Mouse (Mus musculus) hindbrain, embryonic 14.5 days (tissue): ENCODE data around the gene Gimap1. TPM values are rescaled to one million over a fixed set of nuclear protein-coding genes. Genes with fewer than 3 reads are reported as not detected.

Experiments
- ATAC-seq: fragments of 200-750 bp; cut with Nextera tagmentation; 2 replicates; pipeline ENCODE4 v1.8.0; 2017; ENCODE audit warnings: moderate number of reproducible peaks, mild to moderate bottlenecking, moderate TSS enrichment, moderate library complexity; ENCODE audit not compliant: low FRiP score
- DNase-seq: peaks from one replicate; pipeline ENCODE4 v3.0.0-alpha.2; 2015; ENCODE audit warnings: low spot score
- H3K27ac ChIP-seq: fragments of 300-500 bp; sonication (generic); 2 replicates; pipeline ENCODE4 v1.5.1; 2014; ENCODE audit warnings: mild to moderate bottlenecking, moderate library complexity
- H3K27me3 ChIP-seq: fragments of 300-500 bp; sonication (generic); 2 replicates; pipeline ENCODE4 v1.6.1; 2014; ENCODE audit warnings: mild to moderate bottlenecking, low read length, mixed read lengths; ENCODE audit not compliant: control insufficient read depth, insufficient read depth
- H3K36me3 ChIP-seq: fragments of 300-500 bp; sonication (generic); replicated peaks from 2 replicates; pipeline ENCODE4 v1.6.1; 2014; ENCODE audit not compliant: control insufficient read depth, insufficient read depth
- H3K4me1 ChIP-seq: fragments of 300-500 bp; sonication (generic); replicated peaks from 2 replicates; pipeline ENCODE4 v1.6.1; 2014; ENCODE audit warnings: antibody characterized with exemption, low read length, mixed read lengths; ENCODE audit not compliant: control insufficient read depth, insufficient read depth
- H3K4me2 ChIP-seq: fragments of 300-500 bp; sonication (generic); replicated peaks from 2 replicates; pipeline ENCODE4 v1.6.1; 2014; ENCODE audit warnings: mild to moderate bottlenecking, moderate library complexity
- H3K4me3 ChIP-seq: fragments of 300-500 bp; sonication (generic); replicated peaks from 2 replicates; pipeline ENCODE4 v1.5.1; 2014; ENCODE audit warnings: mild to moderate bottlenecking, low read length
- H3K9ac ChIP-seq: fragments of 300-500 bp; sonication (generic); 2 replicates; pipeline ENCODE4 v1.6.1; 2014
- H3K9me3 ChIP-seq: fragments of 300-500 bp; sonication (generic); 2 replicates; pipeline ENCODE4 v1.6.1; 2016; ENCODE audit warnings: low read length; ENCODE audit not compliant: control insufficient read depth
- WGBS: fragments of 180-500 bp; shearing (Covaris S2); extraction: QIAGEN DNeasy Blood & Tissue Kit; methylation state at CpG from one replicate; pipeline ENCODE4 v1.1.7; 2014; 5-methylcytosine and 5-hydroxymethylcytosine counted together
- polyA plus RNA-seq: library from polyadenylated mRNA; unstranded; fragments of >200 nt; fragmentation: Nextera tagmentation; extraction: Ambion mirVana; gene quantifications from 2 replicates; pipeline ENCODE4 v1.2.1, GENCODE M21; 2014

Gimap1 gene
- polyA plus RNA-seq, 1 experiment from 2014 or later: 5.7 TPM

GRCm38 (mm10) chr6:48784406-48784805, 45.6 kb downstream of the Gimap1 start:
- H3K4me2 ChIP-seq: no peak overlapping the region
- no peak overlapping the region for H3K4me3 ChIP-seq
- H3K9ac ChIP-seq: no peak overlapping the region
- peaks cover 6% of the 10 kb centered on the region; the same call in 1 of the 2 replicates for H3K9me3 ChIP-seq
- DNase-seq (no peak), ATAC-seq (no peak)
- no peaks in the 10 kb centered on the region for H3K27me3 ChIP-seq
- no peaks in the 10 kb centered on the region for H3K36me3 ChIP-seq
- no peak overlapping the region for H3K27ac ChIP-seq
- H3K4me1 ChIP-seq: no peaks in the 10 kb centered on the region
- 86% methylated on average over 1 of the region's 1 CpGs for WGBS

- Histone ChIP-seq H3K36me3 (no peaks in the 10 kb centered on the region), H3K9me3 (peaks cover 6% of the 10 kb centered on the region; the same call in 1 of the 2 replicates), H3K9ac (no peak overlapping the region), H3K27me3 (no peaks in the 10 kb centered on the region), H3K4me1 (no peaks in the 10 kb centered on the region), H3K27ac (no peak overlapping the region), H3K4me2 (no peak overlapping the region), H3K4me3 (no peak overlapping the region)
- ATAC-seq (no peak), DNase-seq (no peak)
- WGBS: 76% methylated on average over 1 of the region's 1 CpGs
Measured at GRCm38 (mm10) chr6:48785189-48785588, 46.3 kb downstream of the Gimap1 start.

- ATAC-seq: no peak
- 91% methylated on average over 2 of the region's 2 CpGs for WGBS
- no peaks in the 10 kb centered on the region for H3K27me3 ChIP-seq
Measured at GRCm38 (mm10) chr6:48785601-48786000, 46.7 kb downstream of the Gimap1 start.

GRCm38 (mm10) chr6:48787867-48788266, 49.0 kb downstream of the Gimap1 start:
- ATAC-seq: no peak
- DNase-seq: no peak
- Histone ChIP-seq H3K27ac (no peak overlapping the region), H3K9ac (no peak overlapping the region), H3K4me3 (no peak overlapping the region), H3K4me2 (no peak overlapping the region), H3K27me3 (no peaks in the 10 kb centered on the region), H3K4me1 (no peaks in the 10 kb centered on the region), H3K9me3 (no peaks in the 10 kb centered on the region), H3K36me3 (no peaks in the 10 kb centered on the region)
- 77% methylated on average over 2 of the region's 2 CpGs for WGBS

More at GRCm38 (mm10) chr6:48785601-48786000, 46.7 kb downstream of the Gimap1 start:
- Histone ChIP-seq H3K4me2 (no peak overlapping the region), H3K27ac (no peak overlapping the region), H3K9ac (no peak overlapping the region), H3K9me3 (peaks cover 2% of the 10 kb centered on the region; the same call in 1 of the 2 replicates), H3K4me1 (no peaks in the 10 kb centered on the region), H3K4me3 (no peak overlapping the region), H3K36me3 (no peaks in the 10 kb centered on the region)
- DNase-seq: no peak

Other genes with a start within 250 kb of the Gimap1 start
- 230 and 241 TPM in 2 replicates for gene Atp6v0e2, start 201.4 kb upstream of the Gimap1 start, polyA plus RNA-seq
- 18.2 and 20.8 TPM in 2 replicates for gene Lrrc61, start 184.3 kb upstream of the Gimap1 start, polyA plus RNA-seq
- 5.2 and 8.2 TPM in 2 replicates for gene Rarres2, start 166.3 kb upstream of the Gimap1 start, polyA plus RNA-seq
- gene Gm45021, start 149.4 kb upstream of the Gimap1 start, polyA plus RNA-seq: not detected in 2 replicates
- gene Repin1, start 145.2 kb upstream of the Gimap1 start, polyA plus RNA-seq: 37.4 and 41.7 TPM in 2 replicates
- gene Gm44965, start 145.1 kb upstream of the Gimap1 start, polyA plus RNA-seq: 0.74 and 0.78 TPM in 2 replicates
- gene Zfp775, start 137.0 kb upstream of the Gimap1 start, polyA plus RNA-seq: 11.8 and 13.6 TPM in 2 replicates
- 23.1 and 25.7 TPM in 2 replicates for gene AI854703, start 112.3 kb upstream of the Gimap1 start, polyA plus RNA-seq
- 0.12 and 0.16 TPM in 2 replicates for gene Gimap8, start 91.8 kb upstream of the Gimap1 start, polyA plus RNA-seq
- gene Gimap9, start 62.9 kb upstream of the Gimap1 start, polyA plus RNA-seq: 1.2 and 1.6 TPM in 2 replicates
- gene Gimap4, start 54.5 kb upstream of the Gimap1 start, polyA plus RNA-seq: 1.5 and 1.9 TPM in 2 replicates
- 7.2 and 8.7 TPM in 2 replicates for gene Gimap6, start 30.8 kb upstream of the Gimap1 start, polyA plus RNA-seq
- gene Gm28053, start 20.4 kb upstream of the Gimap1 start, polyA plus RNA-seq: 0.71 TPM in 1 of 2 replicates, not detected in the other
- gene Gimap7, start 20.4 kb upstream of the Gimap1 start, polyA plus RNA-seq: not detected in 2 replicates
- gene Gimap5, start 7.1 kb downstream of the Gimap1 start, polyA plus RNA-seq: 1.7 and 2.1 TPM in 2 replicates
- gene Gimap3, start 31.8 kb downstream of the Gimap1 start, polyA plus RNA-seq: not detected in 2 replicates
- gene Tmem176a, start 101.9 kb downstream of the Gimap1 start, polyA plus RNA-seq: 24.0 and 31.3 TPM in 2 replicates
- 115 and 123 TPM in 2 replicates for gene Tmem176b, start 102.4 kb downstream of the Gimap1 start, polyA plus RNA-seq
- gene Aoc1, start 133.8 kb downstream of the Gimap1 start, polyA plus RNA-seq: not detected in 2 replicates
- not detected in 2 replicates for gene 1600015I10Rik, start 190.8 kb downstream of the Gimap1 start, polyA plus RNA-seq
- gene Doxl2, start 235.9 kb downstream of the Gimap1 start, polyA plus RNA-seq: not detected in 2 replicates
- gene Svs1, start 247.8 kb downstream of the Gimap1 start, polyA plus RNA-seq: not detected in 2 replicates